ENCODE assay signal across 26 mouse cellular contexts in the genomic region with DNA sequence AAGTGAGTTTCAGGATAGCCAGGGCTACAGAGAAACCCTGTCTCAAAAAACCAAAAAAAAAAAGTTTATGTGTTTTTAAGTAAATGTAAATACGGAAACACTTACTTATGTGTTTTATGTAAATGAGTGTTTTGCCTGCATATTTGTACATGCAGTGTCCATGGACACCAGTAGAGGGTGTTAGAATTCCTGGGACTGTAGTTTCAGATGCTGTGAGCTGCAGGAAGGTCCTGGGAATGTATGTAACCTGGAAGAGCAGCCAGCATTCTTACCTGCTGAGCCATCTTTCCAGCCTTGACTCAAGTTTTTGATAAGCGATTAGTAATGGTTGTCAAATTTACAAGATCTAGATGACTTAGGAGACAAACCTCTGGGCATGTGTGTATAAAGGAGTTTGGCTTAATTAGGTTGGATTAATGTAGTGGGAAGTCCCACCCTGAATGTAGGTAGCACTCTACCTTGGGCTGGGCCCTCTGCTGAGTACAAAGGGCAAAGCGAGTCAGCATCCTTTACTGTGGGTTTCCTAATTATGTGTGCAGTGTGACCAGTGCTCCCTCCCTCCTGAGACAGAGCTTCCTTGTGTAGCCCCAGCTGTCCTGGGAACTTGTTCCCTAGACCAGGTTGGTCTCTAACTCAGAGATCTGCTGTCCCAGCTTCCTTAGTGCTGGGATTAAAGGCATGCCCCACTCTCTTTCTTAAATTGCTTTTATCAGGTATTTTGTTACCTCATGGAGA.
DNase-seq lines count a peak whose midpoint lies in the region; ATAC-seq and TF ChIP-seq lines count a peak whose summit lies in the region.
"Had no signal": no experiment of that assay in that cellular context is flagged by ENCODE, and none has a peak within 500 bp of the region (broad histone marks: within the 10 kb centered on the region; RNA-seq: fewer than 3 reads in every experiment).

No protein-coding gene starts in this region.

- H3K27me3 ChIP-seq in heart, adult 2 months (ENCODE audit: control insufficient read depth, insufficient read depth, low read length), result no peaks in the 10 kb centered on the region
- H3K27me3 ChIP-seq in midbrain, postnatal 0 days (ENCODE audit: insufficient read depth, low read length), result no peaks in the 10 kb centered on the region
- no peaks in the 10 kb centered on the region for H3K27me3 ChIP-seq in midbrain, embryonic 13.5 days
- no peaks in the 10 kb centered on the region for H3K27me3 ChIP-seq in intestine, embryonic 16.5 days (replicated peaks; ENCODE audit: control insufficient read depth, insufficient read depth, low read length)
- H3K27me3 ChIP-seq: CH12.LX; embryonic facial prominence, embryonic 12.5 days; liver, embryonic 13.5 days; neural tube, embryonic 13.5 days; stomach, embryonic 15.5 days had no signal

- no peak for ATAC-seq in midbrain, postnatal 0 days (ENCODE audit: low FRiP score)
- no peak for ATAC-seq in midbrain, embryonic 13.5 days
- ATAC-seq in intestine, embryonic 16.5 days, result peak; percentile 94
- ATAC-seq in cerebellum, adult (ENCODE audit: insufficient number of reproducible peaks, low FRiP score, low TSS enrichment), result no peak
- ATAC-seq: forebrain, postnatal 0 days; hindbrain, embryonic 16.5 days had no signal

- H3K36me3 ChIP-seq in heart, adult 2 months (ENCODE audit: control insufficient read depth, insufficient read depth, low read length), result no peaks in the 10 kb centered on the region
- H3K36me3 ChIP-seq in midbrain, postnatal 0 days (ENCODE audit: insufficient read depth, low read length), result no peaks in the 10 kb centered on the region
- H3K36me3 ChIP-seq in midbrain, embryonic 13.5 days, result no peaks in the 10 kb centered on the region
- no peaks in the 10 kb centered on the region for H3K36me3 ChIP-seq in intestine, embryonic 16.5 days (ENCODE audit: control insufficient read depth, insufficient read depth, low read length)
- H3K36me3 ChIP-seq: embryonic facial prominence, embryonic 12.5 days; heart, embryonic 10.5 days; liver, embryonic 13.5 days; neural tube, embryonic 13.5 days; stomach, embryonic 15.5 days had no signal

- no peak overlapping the region for H3K4me2 ChIP-seq in midbrain, postnatal 0 days (ENCODE audit: low read depth, low read length, poor library complexity, severe bottlenecking)
- no peak overlapping the region for H3K4me2 ChIP-seq in midbrain, embryonic 13.5 days (replicated peaks)
- H3K4me2 ChIP-seq in intestine, embryonic 16.5 days (ENCODE audit: low read depth, low read length), result no peak overlapping the region
- H3K4me2 ChIP-seq: embryonic facial prominence, embryonic 12.5 days; liver, embryonic 13.5 days; neural tube, embryonic 13.5 days; stomach, embryonic 15.5 days had no signal

- H3K4me1 ChIP-seq in heart, adult 2 months (ENCODE audit: control insufficient read depth, insufficient read depth, low read length), result no peaks in the 10 kb centered on the region
- no peaks in the 10 kb centered on the region for H3K4me1 ChIP-seq in midbrain, postnatal 0 days (ENCODE audit: insufficient read depth, low read length)
- H3K4me1 ChIP-seq in midbrain, embryonic 13.5 days (replicated peaks), result no peaks in the 10 kb centered on the region
- H3K4me1 ChIP-seq in intestine, embryonic 16.5 days (ENCODE audit: control insufficient read depth, insufficient read depth, low read length), result no peaks in the 10 kb centered on the region
- H3K4me1 ChIP-seq: embryonic facial prominence, embryonic 12.5 days; heart, embryonic 10.5 days; liver, embryonic 13.5 days; neural tube, embryonic 13.5 days; stomach, embryonic 15.5 days had no signal

- WGBS in heart, adult 2 months, result 94% methylated on average over 3 of the region's 3 CpGs
- WGBS in midbrain, postnatal 0 days, result 92% methylated on average over 3 of the region's 3 CpGs
- 91% methylated on average over 3 of the region's 3 CpGs for WGBS in midbrain, embryonic 13.5 days
- 92% methylated on average over 3 of the region's 3 CpGs for WGBS in intestine, embryonic 16.5 days

- no peaks in the 10 kb centered on the region for H3K9me3 ChIP-seq in midbrain, postnatal 0 days (ENCODE audit: low read length)
- H3K9me3 ChIP-seq in midbrain, embryonic 13.5 days, result no peaks in the 10 kb centered on the region
- H3K9me3 ChIP-seq in intestine, embryonic 16.5 days (ENCODE audit: control insufficient read depth, low read length), result no peaks in the 10 kb centered on the region
- H3K9me3 ChIP-seq: embryonic facial prominence, embryonic 12.5 days; heart, embryonic 10.5 days; liver, embryonic 13.5 days; stomach, embryonic 15.5 days had no signal

- H3K4me3 ChIP-seq in heart, adult 2 months, result no peak overlapping the region
- no peak overlapping the region for H3K4me3 ChIP-seq in midbrain, postnatal 0 days (ENCODE audit: low read depth, low read length)
- no peak overlapping the region for H3K4me3 ChIP-seq in midbrain, embryonic 13.5 days (replicated peaks)
- no peak overlapping the region for H3K4me3 ChIP-seq in intestine, embryonic 16.5 days (ENCODE audit: low read length)
- H3K4me3 ChIP-seq: embryonic facial prominence, embryonic 12.5 days; heart, embryonic 10.5 days; liver, embryonic 13.5 days; myocyte; neural tube, embryonic 13.5 days; stomach, embryonic 15.5 days had no signal

- TF ChIP-seq EP300 in heart, adult 2 months (IDR thresholded peaks at IDR 0.05; ENCODE audit: insufficient read depth, low read depth, low read length), result no peak

- H3K27ac ChIP-seq in heart, adult 2 months, result no peak overlapping the region
- no peak overlapping the region for H3K27ac ChIP-seq in midbrain, postnatal 0 days (ENCODE audit: low read depth, low read length)
- H3K27ac ChIP-seq in midbrain, embryonic 13.5 days, result no peak overlapping the region
- no peak overlapping the region for H3K27ac ChIP-seq in intestine, embryonic 16.5 days (ENCODE audit: low read length)
- H3K27ac ChIP-seq: embryonic facial prominence, embryonic 12.5 days; heart, embryonic 10.5 days; liver, embryonic 13.5 days; neural tube, embryonic 13.5 days; stomach, embryonic 15.5 days had no signal

- TF ChIP-seq CTCF in heart, adult 2 months (IDR thresholded peaks at IDR 0.05), result peak; percentile 28; the same call in 1 of the 2 replicates
- 0 out of 2 replicates have a peak, but pooled peaks have one; percentile 20 for TF ChIP-seq CTCF in midbrain, postnatal 0 days (IDR thresholded peaks at IDR 0.05)

- no peak for TF ChIP-seq POLR2A in heart, adult 2 months (IDR thresholded peaks at IDR 0.05; ENCODE audit: insufficient read depth, low read depth, low read length)

- no peak overlapping the region for H3K9ac ChIP-seq in heart, adult 2 months (ENCODE audit: low read depth, low read length)
- no peak overlapping the region for H3K9ac ChIP-seq in midbrain, postnatal 0 days (replicated peaks; ENCODE audit: low read length, poor library complexity, severe bottlenecking)
- no peak overlapping the region for H3K9ac ChIP-seq in midbrain, embryonic 13.5 days (replicated peaks)
- H3K9ac ChIP-seq in intestine, embryonic 16.5 days (ENCODE audit: low read depth, low read length), result no peak overlapping the region
- H3K9ac ChIP-seq: embryonic facial prominence, embryonic 12.5 days; forebrain, postnatal 0 days; liver, embryonic 13.5 days; neural tube, embryonic 13.5 days; stomach, embryonic 15.5 days had no signal

- DNase-seq in heart, adult 2 months, result no peak
- no peak for DNase-seq in heart, postnatal 4 days
- no peak for DNase-seq in midbrain, postnatal 0 days (ENCODE audit: low spot score)
- no peak for DNase-seq in Muller cell, postnatal 12 days (ENCODE audit: inconsistent ontology term)
- DNase-seq: B cell, adult 2 months; cerebellum, adult 11-12 months; cerebellum, postnatal 10 days; forebrain, postnatal 0 days; gastrocnemius, postnatal 25 days; kidney, adult 8-10 months; kidney, postnatal 14 days; liver, embryonic 13.5 days; lung, adult 2 months; midbrain, embryonic 14.5 days; thymus, adult 18-20 months; thymus, postnatal 36 days had no signal

- H3K79me2 ChIP-seq in heart, adult 2 months (replicated peaks; ENCODE audit: control insufficient read depth, insufficient read depth, low read length), result no peaks in the 10 kb centered on the region

- intact Hi-C loops in heart, adult 2 months (cut with DNase I), result no loop called here
